Mouse (Mus musculus): ENCODE measurements around the gene Slc34a2. TPM values are rescaled to one million over a fixed set of nuclear protein-coding genes. Genes with fewer than 3 reads are reported as not detected.

Slc34a2 gene
- 0.07 and 0.68 TPM in 2 replicates for total RNA-seq (2014; rRNA removed)
- polyA plus RNA-seq (2015; fragmentation: Nextera tagmentation; extraction: Ambion mirVana), result 0.16 and 0.29 TPM in 2 replicates

- H3K4me3 ChIP-seq (ENCODE audit: low read length), result no peak within 1 kb of the TSS
- TF ChIP-seq CTCF (IDR thresholded peaks at IDR 0.05; ENCODE audit: low read depth), result no peak
- 95% methylated on average over 3 of the region's 3 CpGs for WGBS
These were observed at the start of gene Slc34a2 for GRCm38 (mm10) chr5:53037781-53038180. Gene Slc34a2 (plus strand): TSS chr5:53038081.

GRCm38 (mm10) chr5:52990687-52991341 is 47.1 kb upstream of the Slc34a2 start:
- Histone ChIP-seq H3K27me3 (ENCODE audit: insufficient read depth, low read length) (no peaks in the 10 kb centered on the region), H3K27ac (no peak overlapping the region), H3K4me3 (ENCODE audit: low read length) (no peak overlapping the region), H3K36me3 (ENCODE audit: insufficient read depth, low read length) (no peaks in the 10 kb centered on the region), H3K9ac (replicated peaks; ENCODE audit: low read length) (no peak overlapping the region), H3K4me2 (ENCODE audit: low read depth, low read length) (no peak overlapping the region), H3K4me1 (ENCODE audit: insufficient read depth, low read length) (no peaks in the 10 kb centered on the region), H3K9me3 (ENCODE audit: low read length) (no peaks in the 10 kb centered on the region)
- no peak for ATAC-seq
- no peak for TF ChIP-seq CTCF (IDR thresholded peaks at IDR 0.05; ENCODE audit: low read depth)
- no peak for DNase-seq (ENCODE audit: low spot score)
- 84% methylated on average over 8 of the region's 8 CpGs for WGBS

More at GRCm38 (mm10) chr5:53037781-53038180, at the start of gene Slc34a2:
- Histone ChIP-seq H3K9ac (replicated peaks; ENCODE audit: low read length) (no peak within 1 kb of the TSS), H3K9me3 (ENCODE audit: low read length) (no peaks in the 10 kb centered on the region), H3K27me3 (ENCODE audit: insufficient read depth, low read length) (no peaks in the 10 kb centered on the region), H3K27ac (no peak within 1 kb of the TSS), H3K4me1 (ENCODE audit: insufficient read depth, low read length) (no peaks in the 10 kb centered on the region), H3K36me3 (ENCODE audit: insufficient read depth, low read length) (no peaks in the 10 kb centered on the region), H3K4me2 (ENCODE audit: low read depth, low read length) (no peak within 1 kb of the TSS)
- no peak for DNase-seq (ENCODE audit: low spot score)
- no peak for ATAC-seq

GRCm38 (mm10) chr5:52992210-52992897 is 45.5 kb upstream of the Slc34a2 start:
- Histone ChIP-seq H3K4me2 (ENCODE audit: low read depth, low read length) (no peak overlapping the region), H3K27me3 (ENCODE audit: insufficient read depth, low read length) (no peaks in the 10 kb centered on the region), H3K9me3 (ENCODE audit: low read length) (no peaks in the 10 kb centered on the region), H3K4me3 (ENCODE audit: low read length) (no peak overlapping the region), H3K27ac (no peak overlapping the region), H3K36me3 (ENCODE audit: insufficient read depth, low read length) (no peaks in the 10 kb centered on the region), H3K9ac (replicated peaks; ENCODE audit: low read length) (no peak overlapping the region), H3K4me1 (ENCODE audit: insufficient read depth, low read length) (no peaks in the 10 kb centered on the region)
- no peak for ATAC-seq
- TF ChIP-seq CTCF (IDR thresholded peaks at IDR 0.05; ENCODE audit: low read depth), result no peak
- DNase-seq (ENCODE audit: low spot score), result no peak
- 89% methylated on average over 11 of the region's 11 CpGs for WGBS

GRCm38 (mm10) chr5:52993490-52994282 is 44.2 kb upstream of the Slc34a2 start:
- DNase-seq (ENCODE audit: low spot score) (no peak), ATAC-seq (no peak)
- no peak overlapping the region for H3K9ac ChIP-seq (replicated peaks; ENCODE audit: low read length)
- H3K4me1 ChIP-seq (ENCODE audit: insufficient read depth, low read length), result no peaks in the 10 kb centered on the region
- H3K27me3 ChIP-seq (ENCODE audit: insufficient read depth, low read length), result no peaks in the 10 kb centered on the region
- TF ChIP-seq CTCF (IDR thresholded peaks at IDR 0.05; ENCODE audit: low read depth), result no peak
- 89% methylated on average over 12 of the region's 12 CpGs for WGBS
- H3K9me3 ChIP-seq (ENCODE audit: low read length), result no peaks in the 10 kb centered on the region
- no peaks in the 10 kb centered on the region for H3K36me3 ChIP-seq (ENCODE audit: insufficient read depth, low read length)
- no peak overlapping the region for H3K4me3 ChIP-seq (ENCODE audit: low read length)
- H3K4me2 ChIP-seq (ENCODE audit: low read depth, low read length), result no peak overlapping the region
- no peak overlapping the region for H3K27ac ChIP-seq

GRCm38 (mm10) chr5:52995461-52995860 is 42.4 kb upstream of the Slc34a2 start:
- no peak for ATAC-seq
- WGBS, result 91% methylated on average over 4 of the region's 4 CpGs

GRCm38 (mm10) chr5:52996145-52996544 is 41.7 kb upstream of the Slc34a2 start:
- TF ChIP-seq CTCF (IDR thresholded peaks at IDR 0.05; ENCODE audit: low read depth), result no peak
- ATAC-seq, result no peak

More at GRCm38 (mm10) chr5:52995461-52995860, 42.4 kb upstream of the Slc34a2 start:
- DNase-seq (ENCODE audit: low spot score), result no peak
- no peak overlapping the region for H3K4me2 ChIP-seq (ENCODE audit: low read depth, low read length)
- no peak overlapping the region for H3K27ac ChIP-seq
- no peaks in the 10 kb centered on the region for H3K36me3 ChIP-seq (ENCODE audit: insufficient read depth, low read length)
- H3K27me3 ChIP-seq (ENCODE audit: insufficient read depth, low read length), result no peaks in the 10 kb centered on the region
- no peak for TF ChIP-seq CTCF (IDR thresholded peaks at IDR 0.05; ENCODE audit: low read depth)
- no peak overlapping the region for H3K9ac ChIP-seq (replicated peaks; ENCODE audit: low read length)
- no peaks in the 10 kb centered on the region for H3K9me3 ChIP-seq (ENCODE audit: low read length)
- H3K4me3 ChIP-seq (ENCODE audit: low read length), result no peak overlapping the region
- H3K4me1 ChIP-seq (ENCODE audit: insufficient read depth, low read length), result no peaks in the 10 kb centered on the region

More at GRCm38 (mm10) chr5:52996145-52996544, 41.7 kb upstream of the Slc34a2 start:
- H3K4me2 ChIP-seq (ENCODE audit: low read depth, low read length), result no peak overlapping the region
- H3K27me3 ChIP-seq (ENCODE audit: insufficient read depth, low read length), result no peaks in the 10 kb centered on the region
- H3K36me3 ChIP-seq (ENCODE audit: insufficient read depth, low read length), result no peaks in the 10 kb centered on the region
- 35% methylated on average over 3 of the region's 3 CpGs for WGBS
- H3K27ac ChIP-seq, result no peak overlapping the region
- no peak for DNase-seq (ENCODE audit: low spot score)
- no peaks in the 10 kb centered on the region for H3K4me1 ChIP-seq (ENCODE audit: insufficient read depth, low read length)
- no peaks in the 10 kb centered on the region for H3K9me3 ChIP-seq (ENCODE audit: low read length)
- H3K9ac ChIP-seq (replicated peaks; ENCODE audit: low read length), result no peak overlapping the region
- H3K4me3 ChIP-seq (ENCODE audit: low read length), result no peak overlapping the region
